Mouse (Mus musculus): Measurements from ENCODE around the gene Gng8. TPM values are rescaled to one million over a fixed set of nuclear protein-coding genes. Genes with fewer than 3 reads are reported as not detected.
A peak's percentile ranks its signal among the peaks of the same experiment; 100 is the strongest.

Gene Gng8
- polyA plus RNA-seq, 1 experiment = not detected

- peak within 1 kb of the TSS; percentile 97 for H3K27ac ChIP-seq (ENCODE audit: control insufficient read depth, insufficient read depth, low read depth, low read length, poor library complexity)
- peak; percentile 43; the same call in 1 of the 2 replicates for TF ChIP-seq POLR2A (IDR thresholded peaks at IDR 0.05; ENCODE audit: borderline replicate concordance, control insufficient read depth, low read depth, low read length)
- no peak; the same call in 1 of the 2 replicates for TF ChIP-seq CTCF (IDR thresholded peaks at IDR 0.05; ENCODE audit: control insufficient read depth, insufficient read depth, low read length)
- H3K4me3 ChIP-seq (replicated peaks; ENCODE audit: control insufficient read depth, low read depth, low read length) = peak within 1 kb of the TSS; percentile 80
- 1% methylated on average over 64 of the region's 64 CpGs for WGBS
- H3K4me1 ChIP-seq (ENCODE audit: control insufficient read depth, insufficient read depth, low read length) = peaks cover 7% of the 10 kb centered on the region
Measured at GRCm38 (mm10) chr7:16924037-16924834, 32.6 kb downstream of the Gng8 start, which contains the start of gene Calm3. TSS of gene Calm3 (minus strand) at chr7:16924114.

GRCm38 (mm10) chr7:16928341-16928740, 36.8 kb downstream of the Gng8 start:
- Histone ChIP-seq H3K4me3 (replicated peaks; ENCODE audit: control insufficient read depth, low read depth, low read length) (no peak overlapping the region), H3K4me1 (ENCODE audit: control insufficient read depth, insufficient read depth, low read length) (no peaks in the 10 kb centered on the region), H3K27ac (ENCODE audit: control insufficient read depth, insufficient read depth, low read depth, low read length, poor library complexity) (no peak overlapping the region)
- WGBS = 7% methylated on average over 2 of the region's 2 CpGs
- no peak for TF ChIP-seq CTCF (IDR thresholded peaks at IDR 0.05; ENCODE audit: control insufficient read depth, insufficient read depth, low read length)

GRCm38 (mm10) chr7:16930850-16931249, 39.3 kb downstream of the Gng8 start:
- H3K4me1 ChIP-seq (ENCODE audit: control insufficient read depth, insufficient read depth, low read length) = no peaks in the 10 kb centered on the region
- no peak overlapping the region for H3K27ac ChIP-seq (ENCODE audit: control insufficient read depth, insufficient read depth, low read depth, low read length, poor library complexity)
- peak; percentile 51; the same call in 1 of the 2 replicates for TF ChIP-seq CTCF (IDR thresholded peaks at IDR 0.05; ENCODE audit: control insufficient read depth, insufficient read depth, low read length)
- no peak for TF ChIP-seq POLR2A (IDR thresholded peaks at IDR 0.05; ENCODE audit: borderline replicate concordance, control insufficient read depth, low read depth, low read length)
- 6% methylated on average over 1 of the region's 1 CpGs for WGBS
- no peak overlapping the region for H3K4me3 ChIP-seq (replicated peaks; ENCODE audit: control insufficient read depth, low read depth, low read length)

GRCm38 (mm10) chr7:16931968-16932627, 40.5 kb downstream of the Gng8 start:
- 23% methylated on average over 14 of the region's 14 CpGs for WGBS
- H3K4me3 ChIP-seq (replicated peaks; ENCODE audit: control insufficient read depth, low read depth, low read length) = no peak overlapping the region
- H3K4me1 ChIP-seq (ENCODE audit: control insufficient read depth, insufficient read depth, low read length) = no peaks in the 10 kb centered on the region
- TF ChIP-seq POLR2A (IDR thresholded peaks at IDR 0.05; ENCODE audit: borderline replicate concordance, control insufficient read depth, low read depth, low read length) (no peak), CTCF (IDR thresholded peaks at IDR 0.05; ENCODE audit: control insufficient read depth, insufficient read depth, low read length) (peak; percentile 61)
- H3K27ac ChIP-seq (ENCODE audit: control insufficient read depth, insufficient read depth, low read depth, low read length, poor library complexity) = no peak overlapping the region

- no peak overlapping the region for H3K4me3 ChIP-seq (replicated peaks; ENCODE audit: control insufficient read depth, low read depth, low read length)
- no peak overlapping the region for H3K27ac ChIP-seq (ENCODE audit: control insufficient read depth, insufficient read depth, low read depth, low read length, poor library complexity)
- no peak for TF ChIP-seq POLR2A (IDR thresholded peaks at IDR 0.05; ENCODE audit: borderline replicate concordance, control insufficient read depth, low read depth, low read length)
- TF ChIP-seq CTCF (IDR thresholded peaks at IDR 0.05; ENCODE audit: control insufficient read depth, insufficient read depth, low read length) = peak; percentile 24; the same call in 1 of the 2 replicates
- WGBS = 39% methylated on average over 14 of the region's 14 CpGs
- H3K4me1 ChIP-seq (ENCODE audit: control insufficient read depth, insufficient read depth, low read length) = no peaks in the 10 kb centered on the region
Measured at GRCm38 (mm10) chr7:16932704-16933577, 41.4 kb downstream of the Gng8 start.

GRCm38 (mm10) chr7:16937312-16937711, 45.7 kb downstream of the Gng8 start:
- WGBS = 42% methylated on average over 4 of the region's 4 CpGs
- H3K4me1 ChIP-seq (ENCODE audit: control insufficient read depth, insufficient read depth, low read length) = no peaks in the 10 kb centered on the region
- no peak overlapping the region for H3K4me3 ChIP-seq (replicated peaks; ENCODE audit: control insufficient read depth, low read depth, low read length)
- H3K27ac ChIP-seq (ENCODE audit: control insufficient read depth, insufficient read depth, low read depth, low read length, poor library complexity) = no peak overlapping the region
- TF ChIP-seq POLR2A (IDR thresholded peaks at IDR 0.05; ENCODE audit: borderline replicate concordance, control insufficient read depth, low read depth, low read length) = no peak
- TF ChIP-seq CTCF (IDR thresholded peaks at IDR 0.05; ENCODE audit: control insufficient read depth, insufficient read depth, low read length) = peak; percentile 50; the same call in 1 of the 2 replicates

GRCm38 (mm10) chr7:16938117-16938791, 46.7 kb downstream of the Gng8 start:
- Histone ChIP-seq H3K27ac (ENCODE audit: control insufficient read depth, insufficient read depth, low read depth, low read length, poor library complexity) (no peak overlapping the region), H3K4me1 (ENCODE audit: control insufficient read depth, insufficient read depth, low read length) (no peaks in the 10 kb centered on the region), H3K4me3 (replicated peaks; ENCODE audit: control insufficient read depth, low read depth, low read length) (no peak overlapping the region)
- 73% methylated on average over 17 of the region's 17 CpGs for WGBS
- TF ChIP-seq CTCF (IDR thresholded peaks at IDR 0.05; ENCODE audit: control insufficient read depth, insufficient read depth, low read length) = no peak
- no peak for TF ChIP-seq POLR2A (IDR thresholded peaks at IDR 0.05; ENCODE audit: borderline replicate concordance, control insufficient read depth, low read depth, low read length)

Measured in bone marrow, adult 2 months (tissue).